Mouse (Mus musculus) liver, embryonic 16.5 days (tissue): Measurements from ENCODE around the gene Abcb4. TPM values are rescaled to one million over a fixed set of nuclear protein-coding genes. Genes with fewer than 3 reads are reported as not detected.
"Not testable (repeated sequence)": the region's sequence is repeated elsewhere in the genome, so short reads cannot be mapped to it uniquely, and the experiment has no call there.

Experiments used
- ATAC-seq: fragments of 200-750 bp; cut with Nextera tagmentation; 2 replicates; pipeline ENCODE4 v1.8.0; 2017; ENCODE audit warnings: low read depth, mild to moderate bottlenecking, moderate number of reproducible peaks, moderate library complexity
- H3K27ac ChIP-seq: fragments of 300-500 bp; sonication (generic); 2 replicates; pipeline ENCODE4 v1.5.1; 2014; ENCODE audit warnings: mild to moderate bottlenecking, low read length
- H3K27me3 ChIP-seq: fragments of 300-500 bp; sonication (generic); 2 replicates; pipeline ENCODE4 v1.6.1; 2014; ENCODE audit warnings: low read depth, low read length, mixed read lengths; ENCODE audit not compliant: control insufficient read depth, insufficient read depth
- H3K36me3 ChIP-seq: fragments of 300-500 bp; sonication (generic); 2 replicates; pipeline ENCODE4 v1.6.1; 2014; ENCODE audit warnings: mild to moderate bottlenecking; ENCODE audit not compliant: control insufficient read depth, insufficient read depth
- H3K4me1 ChIP-seq: fragments of 300-500 bp; sonication (generic); 2 replicates; pipeline ENCODE4 v1.6.1; 2014; ENCODE audit warnings: low read depth, low read length, mixed read lengths; ENCODE audit not compliant: control insufficient read depth
- H3K4me2 ChIP-seq: fragments of 300-500 bp; sonication (generic); 2 replicates; pipeline ENCODE4 v1.6.1; 2014; ENCODE audit warnings: low read depth, low read length, mixed read lengths
- H3K4me3 ChIP-seq: fragments of 300-500 bp; sonication (generic); 2 replicates; pipeline ENCODE4 v1.5.1; 2014; ENCODE audit warnings: low read depth, mild to moderate bottlenecking, low read length
- H3K9ac ChIP-seq: fragments of 300-500 bp; sonication (generic); 2 replicates; pipeline ENCODE4 v1.6.1; 2014; ENCODE audit warnings: low read depth, low read length
- H3K9me3 ChIP-seq: fragments of 300-500 bp; sonication (generic); replicated peaks from 2 replicates; pipeline ENCODE4 v1.6.1; 2016; ENCODE audit warnings: low read length; ENCODE audit not compliant: control insufficient read depth
- WGBS: fragments of 180-500 bp; shearing (Covaris S2); extraction: QIAGEN DNeasy Blood & Tissue Kit; methylation state at CpG from one replicate; pipeline ENCODE4 v1.1.7; 2014; ENCODE audit not compliant: insufficient replicate concordance; 5-methylcytosine and 5-hydroxymethylcytosine counted together
- polyA plus RNA-seq: library from polyadenylated mRNA; unstranded; fragments of >200 nt; fragmentation: Nextera tagmentation; extraction: Ambion mirVana; gene quantifications from 2 replicates; pipeline ENCODE4 v1.2.1, GENCODE M21; 2015

Abcb4 gene
- polyA plus RNA-seq, 1 experiment from 2014 or later: 29.8 TPM

DNA sequence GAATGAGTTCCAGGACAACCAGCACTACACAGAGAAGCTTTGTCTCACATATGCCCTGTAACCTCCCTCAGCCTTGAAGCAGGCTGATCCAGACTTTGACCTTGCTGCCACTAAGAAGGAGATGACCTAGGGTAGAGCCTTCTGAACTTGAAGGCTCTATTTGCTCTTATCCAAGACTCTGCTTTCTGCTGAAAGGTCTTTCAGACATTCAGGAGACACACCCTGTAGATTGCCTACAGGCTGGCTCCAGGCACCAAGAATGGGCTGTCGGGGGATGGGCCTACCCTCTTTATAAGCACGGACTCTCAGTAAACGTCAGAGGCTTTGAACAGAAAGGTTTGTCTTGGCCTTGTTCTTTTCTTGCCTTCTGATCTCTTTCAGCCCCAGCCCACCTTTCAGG, 113.1 kb downstream of the Abcb4 start:
- 62% methylated on average over 3 of the region's 3 CpGs for WGBS
- H3K27me3 ChIP-seq, H3K4me2 ChIP-seq, H3K9ac ChIP-seq, H3K27ac ChIP-seq, H3K36me3 ChIP-seq, H3K4me3 ChIP-seq, H3K4me1 ChIP-seq, ATAC-seq, H3K9me3 ChIP-seq: not testable (repeated sequence)

Other genes with a start within 250 kb of the Abcb4 start
- gene Abcb1a, start 233.6 kb upstream of the Abcb4 start, polyA plus RNA-seq: 0.81 and 0.84 TPM in 2 replicates
- 0.53 and 0.68 TPM in 2 replicates for gene Abcb1b, start 95.6 kb upstream of the Abcb4 start, polyA plus RNA-seq
- gene Crot, start 103.6 kb downstream of the Abcb4 start, polyA plus RNA-seq: 68.8 and 68.9 TPM in 2 replicates
- gene Tmem243, start 207.0 kb downstream of the Abcb4 start, polyA plus RNA-seq: 5.0 and 6.9 TPM in 2 replicates